Mouse (Mus musculus) c-Kit-positive CD71-negative TER-119-negative erythroid progenitor cells, embryonic 14.5 days (primary cell): ENCODE data around the gene Mrpl20.
A peak's percentile ranks its signal among the peaks of the same experiment; 100 is the strongest.

Source experiments
- DNase-seq: peaks from one replicate; pipeline ENCODE4 v3.0.0-alpha.2; 2013; ENCODE audit warnings: low read depth

Mrpl20 gene

GRCm38 (mm10) chr4:155831831-155832230 is 29.2 kb downstream of the Mrpl20 start:
- no peak for DNase-seq

DNA sequence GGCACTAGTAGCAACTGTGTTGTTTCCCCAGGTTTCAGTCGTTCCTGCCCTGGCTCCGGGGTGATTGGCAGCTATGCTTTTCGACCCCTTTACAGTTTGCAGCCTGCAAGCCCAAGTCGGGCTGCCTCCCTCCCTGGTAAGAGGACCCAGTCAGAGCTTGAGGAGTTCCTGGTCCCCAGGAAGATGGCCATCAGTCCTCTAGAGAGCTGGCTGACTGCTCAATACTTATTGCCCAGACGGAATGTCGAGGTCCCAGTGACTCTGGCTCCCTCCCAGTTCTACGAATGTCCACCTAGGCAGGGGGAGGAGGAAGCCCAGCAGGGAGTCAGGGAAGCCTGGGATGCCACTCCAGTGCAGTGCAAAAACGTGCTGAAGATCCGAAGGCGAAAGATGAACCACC is 29.6 kb downstream of the Mrpl20 start:
- no peak for DNase-seq

DNA sequence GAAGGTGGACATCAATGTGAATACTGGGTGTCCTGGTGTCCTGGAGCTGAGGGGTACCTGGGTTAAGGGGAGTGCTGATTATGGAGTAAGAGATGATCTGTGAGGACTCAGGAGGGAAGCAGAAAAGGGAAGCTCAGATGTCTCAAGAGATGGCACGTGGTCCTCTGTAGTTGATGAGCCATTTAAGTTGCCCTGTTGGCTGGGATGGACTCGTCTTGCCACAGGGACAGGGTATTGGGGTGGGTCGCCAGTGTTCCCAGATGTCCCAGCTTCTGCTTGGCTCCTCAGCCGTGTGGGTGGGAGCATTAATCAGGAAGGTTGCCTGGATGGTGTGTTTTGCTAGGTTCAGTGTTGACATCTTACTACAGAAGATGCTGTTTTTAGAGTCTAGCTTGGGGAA is 30.6 kb downstream of the Mrpl20 start:
- DNase-seq, result no peak

- DNase-seq, result peak; percentile 67
Observed at GRCm38 (mm10) chr4:155833836-155834235, 31.2 kb downstream of the Mrpl20 start.

DNA sequence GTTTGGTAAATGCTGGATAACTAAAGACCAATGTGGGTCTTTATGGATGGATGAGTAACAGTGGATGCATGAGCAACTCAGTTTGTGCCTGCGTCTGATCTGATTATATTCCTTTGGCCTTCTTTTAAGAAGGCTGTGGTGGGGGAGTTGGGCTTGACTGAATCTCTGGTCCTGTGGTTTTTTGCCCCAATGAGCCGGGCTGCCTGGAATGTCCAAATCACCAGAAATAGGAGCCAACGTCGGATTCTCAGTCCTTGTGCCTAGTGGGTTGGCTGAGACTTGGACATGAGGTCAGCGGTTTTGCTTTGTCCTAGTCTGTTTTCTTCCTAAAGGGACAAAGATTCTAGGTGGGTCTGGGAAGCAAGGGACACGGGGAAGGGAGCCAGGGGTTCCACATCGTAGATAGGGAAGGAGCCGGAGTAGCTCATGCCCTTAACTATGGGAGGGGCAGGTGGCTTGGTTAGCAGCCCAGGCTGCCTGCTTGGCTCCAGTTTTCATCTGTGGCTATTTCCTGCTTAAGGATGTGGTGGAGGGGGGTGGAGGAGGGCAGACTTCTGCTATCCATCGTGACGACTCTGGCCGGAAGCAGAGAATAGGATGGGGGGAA is 34.8 kb downstream of the Mrpl20 start:
- DNase-seq, result no peak

DNA sequence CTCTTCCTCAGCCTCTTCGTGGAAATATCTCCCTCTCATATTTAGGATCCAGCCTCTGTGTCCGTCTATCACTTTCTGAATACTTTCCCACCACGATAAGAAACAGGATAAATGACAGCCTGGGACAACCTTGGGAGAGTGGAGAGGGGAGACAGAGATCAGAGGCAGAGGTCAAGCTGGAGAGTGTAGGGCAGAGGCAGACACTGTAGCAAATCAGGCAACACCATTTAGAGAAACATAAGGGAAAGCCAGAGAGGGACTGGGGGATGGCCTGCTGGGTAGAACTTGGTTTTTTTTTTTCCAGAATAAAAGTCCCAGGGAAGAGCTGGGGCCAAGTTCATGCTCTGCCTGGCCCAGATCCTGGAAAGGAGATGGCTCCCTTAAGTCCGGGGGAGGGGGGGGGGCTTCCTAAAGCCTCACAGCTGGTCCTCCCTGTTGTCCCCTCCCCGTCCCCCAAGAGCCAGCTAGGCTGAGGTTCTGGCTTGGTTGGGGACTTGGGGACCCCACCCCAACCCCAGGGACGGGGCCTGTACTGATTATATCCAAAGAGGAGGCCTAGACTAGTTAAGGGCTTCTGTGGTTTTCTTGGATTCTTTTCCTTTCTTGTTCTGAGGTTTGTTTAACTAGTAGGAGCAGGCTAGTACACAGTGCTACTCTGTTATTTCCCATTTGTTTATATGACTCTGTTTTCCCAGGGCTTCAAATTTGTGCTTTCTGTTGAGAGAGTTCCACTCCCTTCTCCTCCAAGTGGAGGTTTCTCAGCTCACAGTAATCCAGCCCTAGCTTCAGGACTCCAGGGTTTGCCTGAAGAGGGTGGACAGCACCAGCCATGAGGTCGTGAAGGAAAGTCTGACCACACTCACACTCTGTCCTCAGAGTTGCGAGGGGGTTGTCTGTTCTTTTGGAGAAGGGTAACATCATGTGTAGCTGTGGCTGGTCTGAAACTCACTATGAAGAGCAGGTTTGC is 35.8 kb downstream of the Mrpl20 start:
- DNase-seq, result no peak

DNA sequence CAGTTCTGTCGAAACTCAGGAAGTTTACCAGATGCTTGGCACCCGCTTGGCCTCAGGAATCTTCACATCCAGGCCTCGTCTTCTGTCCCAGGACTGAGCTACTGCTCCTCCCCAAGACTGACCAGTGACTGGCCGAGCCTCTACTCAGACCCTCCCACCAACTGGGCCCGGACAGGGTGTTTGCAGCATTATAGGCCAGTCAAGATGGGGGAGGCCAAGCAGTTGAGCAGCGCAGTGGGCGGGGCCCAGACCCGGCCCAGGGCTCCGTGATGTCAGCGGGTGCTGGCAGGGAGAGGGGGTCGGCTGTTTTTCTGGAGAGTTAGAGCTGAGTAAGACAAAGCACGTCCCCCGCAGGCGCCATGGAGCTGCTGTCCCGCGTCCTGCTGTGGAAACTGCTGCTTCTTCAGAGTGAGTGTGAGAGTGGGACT is 36.8 kb downstream of the Mrpl20 start, which contains the start of gene Mxra8:
Gene Mxra8, plus strand, starts transcription at position 198 of the 428 bp plus-strand sequence.
- DNase-seq, result no peak

GRCm38 (mm10) chr4:155840076-155841002 is 37.7 kb downstream of the Mrpl20 start:
- no peak for DNase-seq

- DNase-seq, result peak; percentile 71
Observed at GRCm38 (mm10) chr4:155841003-155841454, 38.4 kb downstream of the Mrpl20 start.

- no peak for DNase-seq
Observed at GRCm38 (mm10) chr4:155841651-155842270, 39.1 kb downstream of the Mrpl20 start.

- DNase-seq, result no peak
Observed at GRCm38 (mm10) chr4:155843231-155843630, 40.6 kb downstream of the Mrpl20 start.

DNA sequence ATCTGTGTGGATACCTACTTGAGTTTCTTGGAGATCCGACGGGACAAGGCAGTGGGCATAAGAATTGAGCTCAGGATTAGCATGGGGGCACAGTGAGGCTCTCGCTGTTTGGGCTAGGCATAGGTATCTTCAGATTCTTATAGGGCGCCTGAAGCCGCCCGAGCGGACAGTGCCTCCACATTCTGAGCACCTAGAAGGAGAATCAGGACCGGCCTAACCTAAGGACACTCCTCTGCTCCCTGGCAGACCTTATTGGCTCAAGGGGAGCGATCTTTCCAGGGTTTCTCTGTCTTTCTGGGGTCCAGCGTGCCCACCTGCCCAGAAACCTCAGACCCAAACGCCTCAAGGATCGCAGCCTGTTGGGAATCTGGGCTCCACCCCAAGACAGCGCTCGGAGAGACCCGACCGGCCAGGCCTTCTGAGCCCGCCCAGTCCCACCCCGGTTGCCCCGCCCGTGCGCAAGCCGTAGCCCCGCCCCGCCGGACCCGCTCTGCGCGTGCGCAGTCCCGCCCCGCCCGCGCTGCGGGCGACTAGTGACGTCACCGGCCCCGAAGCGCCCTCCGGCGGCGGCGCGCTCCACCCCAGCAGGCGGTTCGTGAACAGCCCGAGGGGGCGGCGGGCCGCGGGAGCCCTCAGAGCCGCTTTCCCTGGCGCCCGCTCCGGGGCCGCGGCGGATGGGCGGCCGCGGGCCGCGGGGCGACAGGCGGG is 44.3 kb downstream of the Mrpl20 start, which contains the start of gene Dvl1:
Gene Dvl1, plus strand, starts transcription at position 532 of the 708 bp plus-strand sequence.
- DNase-seq, result peak; percentile 66

DNA sequence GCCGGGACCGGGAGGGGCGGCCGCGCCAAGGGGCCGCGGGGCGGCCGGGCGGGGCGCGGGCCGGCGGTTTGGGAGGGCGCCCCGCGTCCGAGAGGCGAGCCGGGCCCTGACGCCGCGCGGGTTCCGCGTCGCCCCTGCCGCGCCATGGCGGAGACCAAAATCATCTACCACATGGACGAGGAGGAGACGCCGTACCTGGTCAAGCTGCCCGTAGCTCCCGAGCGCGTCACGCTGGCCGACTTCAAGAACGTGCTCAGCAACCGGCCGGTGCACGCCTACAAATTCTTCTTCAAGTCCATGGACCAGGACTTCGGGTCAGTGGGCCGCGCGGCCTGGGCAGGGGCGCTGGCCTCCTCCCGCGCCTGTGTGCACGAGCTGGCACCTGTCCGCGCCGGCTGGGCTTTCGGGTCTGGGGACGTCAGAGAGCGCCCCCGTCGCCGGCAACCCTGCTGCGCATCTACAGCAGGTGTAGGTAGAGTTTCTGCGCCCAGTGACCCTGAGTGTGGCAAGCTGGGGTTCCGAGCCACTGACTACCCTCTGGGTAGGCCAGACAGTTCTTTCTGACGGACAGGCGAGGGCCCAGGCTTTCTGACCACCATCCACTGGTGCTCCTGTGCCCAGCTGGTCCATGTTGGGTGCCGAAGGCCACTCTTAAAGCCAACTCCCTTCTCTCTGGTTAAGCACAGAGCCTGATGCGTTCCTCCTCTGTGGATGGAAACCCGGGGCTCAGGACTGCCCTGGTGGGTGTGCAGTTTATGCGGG is 45.1 kb downstream of the Mrpl20 start:
- DNase-seq, result no peak

DNA sequence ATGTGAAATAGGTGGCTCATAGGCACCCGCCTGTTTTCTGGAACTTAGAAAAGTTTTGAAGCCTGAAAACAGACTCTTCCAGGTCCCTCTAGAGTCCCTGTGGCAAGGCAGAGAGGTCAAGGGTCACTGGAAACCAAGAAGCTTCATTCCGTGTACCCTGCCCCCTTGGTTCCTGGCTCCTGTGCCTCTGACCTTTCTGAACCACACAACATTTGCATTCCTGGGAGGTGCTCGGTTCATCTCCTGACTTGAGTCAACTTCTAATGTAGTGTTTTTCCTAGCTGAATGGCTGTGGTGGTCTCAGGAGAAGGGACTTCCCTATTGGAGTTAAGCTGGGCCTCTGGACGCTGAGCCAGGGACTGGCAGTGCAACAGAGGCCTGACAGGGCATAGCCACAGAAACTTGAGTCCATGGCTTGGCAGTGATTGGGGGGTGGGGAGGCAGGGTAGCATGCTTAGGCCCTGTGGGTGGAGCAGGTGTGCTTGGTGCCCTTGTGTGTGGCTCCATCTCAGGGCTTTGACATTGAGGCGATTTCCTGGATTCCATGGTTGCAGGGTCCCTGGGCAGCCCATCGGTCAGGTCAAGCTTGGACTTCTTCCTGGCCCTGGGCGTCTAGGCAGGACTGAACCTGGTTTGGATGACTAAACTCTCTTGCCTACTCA is 45.9 kb downstream of the Mrpl20 start:
- no peak for DNase-seq

GRCm38 (mm10) chr4:155849391-155849790 is 46.7 kb downstream of the Mrpl20 start:
- DNase-seq, result no peak

DNA sequence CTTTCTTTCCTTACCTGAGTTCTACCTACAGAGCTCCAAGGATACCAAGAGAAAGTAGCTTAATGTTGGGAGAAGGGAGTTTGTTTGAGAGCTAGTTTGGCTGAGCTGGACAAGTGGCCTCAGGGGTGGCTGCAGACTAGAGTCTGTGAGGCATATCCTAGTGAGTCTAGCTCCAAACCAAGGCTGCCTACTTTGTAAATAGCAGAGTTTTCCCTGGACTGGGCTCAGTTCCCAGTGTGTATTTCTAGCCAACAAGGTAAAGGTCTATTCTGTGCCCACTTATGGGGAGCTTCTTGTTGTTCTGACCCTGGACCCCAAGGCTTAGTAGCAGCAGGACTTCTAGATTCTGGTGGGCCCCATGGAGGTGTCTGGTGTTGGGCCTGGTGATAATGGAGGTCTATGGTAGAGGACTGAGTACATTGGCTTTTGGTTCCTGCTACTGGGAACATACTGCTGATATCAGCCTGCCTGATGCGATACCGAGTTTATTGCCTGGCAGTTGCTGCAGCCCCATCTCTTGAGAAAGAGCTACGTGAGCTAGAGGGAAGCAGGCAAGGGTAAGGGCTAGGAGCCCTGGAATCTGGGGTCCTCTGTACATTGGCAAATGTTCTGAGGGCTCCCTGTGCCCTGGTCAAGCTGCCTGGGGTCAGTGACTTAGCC is 47.2 kb downstream of the Mrpl20 start:
- no peak for DNase-seq

- no peak for DNase-seq
Observed at GRCm38 (mm10) chr4:155851368-155851767, 48.7 kb downstream of the Mrpl20 start.

DNA sequence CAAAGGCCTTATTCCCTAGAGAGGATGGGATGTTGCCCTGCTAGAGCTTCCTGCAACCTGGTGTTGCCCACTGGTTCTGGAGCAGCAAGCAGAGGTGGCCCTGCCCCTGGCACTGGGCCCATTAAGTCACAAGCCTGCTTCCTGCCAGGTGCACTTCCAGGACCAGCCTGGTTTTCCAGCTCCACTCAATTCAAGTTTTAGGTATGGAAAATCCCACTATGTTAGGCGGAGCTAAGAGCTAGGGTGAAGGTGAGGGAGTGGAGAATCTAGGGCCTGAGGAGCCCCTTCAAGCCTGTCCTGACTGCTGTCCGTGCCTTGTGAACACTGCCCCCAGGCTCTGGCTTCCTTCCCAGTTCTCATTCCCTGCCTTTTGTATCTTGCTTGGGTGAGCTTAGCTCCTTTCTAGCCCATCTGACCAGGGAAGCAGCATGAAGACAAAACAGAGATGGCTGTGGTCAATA is 49.3 kb downstream of the Mrpl20 start:
- DNase-seq, result no peak

- no peak for DNase-seq
Observed at GRCm38 (mm10) chr4:155853421-155853820, 50.7 kb downstream of the Mrpl20 start.
